19 mouse cellular contexts compared by ENCODE assay signal in genomic region chr10:42072131-42072530, GRCm38 (mm10). TPM values are rescaled to one million over a fixed set of nuclear protein-coding genes. Genes with fewer than 3 reads are reported as not detected.
DNase-seq lines count a peak whose midpoint lies in the region; ATAC-seq and TF ChIP-seq lines count a peak whose summit lies in the region.
"Had no signal": no experiment of that assay in that cellular context is flagged by ENCODE, and none has a peak within 500 bp of the region (broad histone marks: within the 10 kb centered on the region; RNA-seq: fewer than 3 reads in every experiment).

No protein-coding gene starts in this region.

- H3K27me3 ChIP-seq in forebrain, embryonic 12.5 days: 0 out of 2 replicates have a peak, but pooled peaks cover 6% of the 10 kb centered on the region
- no peaks in the 10 kb centered on the region for H3K27me3 ChIP-seq in forebrain, embryonic 14.5 days (replicated peaks; ENCODE audit: control insufficient read depth, insufficient read depth, low read length)
- H3K27me3 ChIP-seq in kidney, adult 2 months (replicated peaks; ENCODE audit: control insufficient read depth, insufficient read depth, low read length): no peaks in the 10 kb centered on the region
- H3K27me3 ChIP-seq in midbrain, embryonic 11.5 days (ENCODE audit: control insufficient read depth, insufficient read depth, low read length): no peaks in the 10 kb centered on the region
- H3K27me3 ChIP-seq in midbrain, embryonic 15.5 days (replicated peaks): no peaks in the 10 kb centered on the region
- no peaks in the 10 kb centered on the region for H3K27me3 ChIP-seq in intestine, embryonic 16.5 days (replicated peaks; ENCODE audit: control insufficient read depth, insufficient read depth, low read length)
- H3K27me3 ChIP-seq: embryonic facial prominence, embryonic 12.5 days; hindbrain, embryonic 13.5 days; neural tube, embryonic 12.5 days had no signal

- H3K4me3 ChIP-seq in forebrain, embryonic 12.5 days (replicated peaks): no peak overlapping the region
- H3K4me3 ChIP-seq in forebrain, embryonic 14.5 days (ENCODE audit: low read depth, low read length): no peak overlapping the region
- no peak overlapping the region for H3K4me3 ChIP-seq in kidney, adult 2 months (ENCODE audit: insufficient read depth, low read depth, low read length)
- no peak overlapping the region for H3K4me3 ChIP-seq in midbrain, embryonic 11.5 days (ENCODE audit: low read depth, low read length)
- no peak overlapping the region for H3K4me3 ChIP-seq in midbrain, embryonic 15.5 days
- H3K4me3 ChIP-seq in intestine, embryonic 16.5 days (ENCODE audit: low read length): no peak overlapping the region
- H3K4me3 ChIP-seq: embryonic facial prominence, embryonic 12.5 days; erythroblast, embryonic 14.5 days; hindbrain, embryonic 13.5 days; neural tube, embryonic 12.5 days had no signal

- no peak for DNase-seq in forebrain, embryonic 14.5 days (ENCODE audit: low spot score)
- peak; percentile 36 for DNase-seq in kidney, adult 2 months
- no peak for DNase-seq in kidney, postnatal 36 days
- DNase-seq in midbrain, embryonic 11.5 days (ENCODE audit: low spot score, missing footprints): peak; percentile 84
- DNase-seq: adrenal gland, adult 8-10 months; cerebellum, adult 9-11 months; kidney, adult 11 months; left cerebral cortex, postnatal 4 days; liver, postnatal 0 days; thymus, postnatal 36 days had no signal

- ATAC-seq in forebrain, embryonic 12.5 days (ENCODE audit: low FRiP score): no peak
- ATAC-seq in forebrain, embryonic 14.5 days: no peak
- no peak for ATAC-seq in midbrain, embryonic 11.5 days (ENCODE audit: low FRiP score)
- ATAC-seq in midbrain, embryonic 15.5 days (replicated peaks): no peak
- 0 out of 2 replicates have a peak, but pooled peaks have one; percentile 23 for ATAC-seq in intestine, embryonic 16.5 days
- no peak for ATAC-seq in CD4-positive, CD25-positive, alpha-beta regulatory T cell, adult 4 months

- no peak for TF ChIP-seq POLR2A in kidney, adult 2 months (IDR thresholded peaks at IDR 0.05; ENCODE audit: low read depth, low read length)

- H3K4me1 ChIP-seq in forebrain, embryonic 12.5 days: peaks cover 29% of the 10 kb centered on the region
- peaks cover 7% of the 10 kb centered on the region for H3K4me1 ChIP-seq in forebrain, embryonic 14.5 days (ENCODE audit: control insufficient read depth, insufficient read depth, low read length)
- H3K4me1 ChIP-seq in kidney, adult 2 months (ENCODE audit: control insufficient read depth, insufficient read depth, low read length): peaks cover 13% of the 10 kb centered on the region; the same call in 1 of the 2 replicates
- peaks cover 17% of the 10 kb centered on the region for H3K4me1 ChIP-seq in midbrain, embryonic 11.5 days (ENCODE audit: control insufficient read depth, insufficient read depth, low read length)
- H3K4me1 ChIP-seq in midbrain, embryonic 15.5 days: peaks cover 12% of the 10 kb centered on the region
- peaks cover 5% of the 10 kb centered on the region for H3K4me1 ChIP-seq in intestine, embryonic 16.5 days (ENCODE audit: control insufficient read depth, insufficient read depth, low read length)

- no peak overlapping the region for H3K9ac ChIP-seq in forebrain, embryonic 12.5 days
- no peak overlapping the region for H3K9ac ChIP-seq in forebrain, embryonic 14.5 days (ENCODE audit: low read length)
- H3K9ac ChIP-seq in midbrain, embryonic 11.5 days (ENCODE audit: low read length): no peak overlapping the region
- no peak overlapping the region for H3K9ac ChIP-seq in midbrain, embryonic 15.5 days
- H3K9ac ChIP-seq in intestine, embryonic 16.5 days (ENCODE audit: low read depth, low read length): no peak overlapping the region
- H3K9ac ChIP-seq: embryonic facial prominence, embryonic 12.5 days; hindbrain, embryonic 13.5 days; liver, postnatal 0 days; neural tube, embryonic 12.5 days had no signal

- no peak for TF ChIP-seq CTCF in kidney, adult 2 months (conservative IDR thresholded peaks at IDR 0.05; ENCODE audit: insufficient read depth, insufficient read length, low read depth, low read length)

- 42% methylated on average over 3 of the region's 3 CpGs for WGBS in forebrain, embryonic 12.5 days
- WGBS in forebrain, embryonic 14.5 days: 39% methylated on average over 3 of the region's 3 CpGs
- WGBS in kidney, adult 2 months: 52% methylated on average over 3 of the region's 3 CpGs
- WGBS in midbrain, embryonic 11.5 days: 37% methylated on average over 3 of the region's 3 CpGs
- 27% methylated on average over 3 of the region's 3 CpGs for WGBS in midbrain, embryonic 15.5 days
- 45% methylated on average over 3 of the region's 3 CpGs for WGBS in intestine, embryonic 16.5 days

- no peak overlapping the region for H3K27ac ChIP-seq in forebrain, embryonic 12.5 days
- no peak overlapping the region for H3K27ac ChIP-seq in forebrain, embryonic 14.5 days (ENCODE audit: low read depth, low read length)
- H3K27ac ChIP-seq in kidney, adult 2 months (ENCODE audit: insufficient read depth, low read depth, low read length): peak overlapping the region; percentile 37; the same call in 1 of the 2 replicates
- no peak overlapping the region for H3K27ac ChIP-seq in midbrain, embryonic 11.5 days (ENCODE audit: low read depth, low read length)
- no peak overlapping the region for H3K27ac ChIP-seq in midbrain, embryonic 15.5 days
- H3K27ac ChIP-seq in intestine, embryonic 16.5 days (ENCODE audit: low read length): no peak overlapping the region
- H3K27ac ChIP-seq: embryonic facial prominence, embryonic 12.5 days; neural tube, embryonic 12.5 days had no signal

- no peaks in the 10 kb centered on the region for H3K9me3 ChIP-seq in forebrain, embryonic 12.5 days
- no peaks in the 10 kb centered on the region for H3K9me3 ChIP-seq in forebrain, embryonic 14.5 days (replicated peaks; ENCODE audit: control insufficient read depth, low read length)
- H3K9me3 ChIP-seq in midbrain, embryonic 11.5 days (ENCODE audit: control insufficient read depth, low read length): no peaks in the 10 kb centered on the region
- H3K9me3 ChIP-seq in midbrain, embryonic 15.5 days: no peaks in the 10 kb centered on the region
- no peaks in the 10 kb centered on the region for H3K9me3 ChIP-seq in intestine, embryonic 16.5 days (ENCODE audit: control insufficient read depth, low read length)
- H3K9me3 ChIP-seq: embryonic facial prominence, embryonic 12.5 days; hindbrain, embryonic 13.5 days; neural tube, embryonic 12.5 days had no signal

- no peaks in the 10 kb centered on the region for H3K36me3 ChIP-seq in forebrain, embryonic 12.5 days (replicated peaks)
- no peaks in the 10 kb centered on the region for H3K36me3 ChIP-seq in forebrain, embryonic 14.5 days (ENCODE audit: control insufficient read depth, insufficient read depth, low read length)
- H3K36me3 ChIP-seq in kidney, adult 2 months (ENCODE audit: control insufficient read depth, insufficient read depth, low read length): no peaks in the 10 kb centered on the region
- no peaks in the 10 kb centered on the region for H3K36me3 ChIP-seq in midbrain, embryonic 11.5 days (ENCODE audit: control insufficient read depth, insufficient read depth, low read length)
- H3K36me3 ChIP-seq in midbrain, embryonic 15.5 days (replicated peaks): no peaks in the 10 kb centered on the region
- no peaks in the 10 kb centered on the region for H3K36me3 ChIP-seq in intestine, embryonic 16.5 days (ENCODE audit: control insufficient read depth, insufficient read depth, low read length)
- H3K36me3 ChIP-seq: embryonic facial prominence, embryonic 12.5 days; hindbrain, embryonic 13.5 days; neural tube, embryonic 12.5 days had no signal

- peak overlapping the region; percentile 32; the same call in 1 of the 2 replicates for H3K4me2 ChIP-seq in forebrain, embryonic 12.5 days
- H3K4me2 ChIP-seq in forebrain, embryonic 14.5 days (ENCODE audit: low read length): no peak overlapping the region
- H3K4me2 ChIP-seq in midbrain, embryonic 11.5 days: no peak overlapping the region
- H3K4me2 ChIP-seq in midbrain, embryonic 15.5 days: no peak overlapping the region
- H3K4me2 ChIP-seq in intestine, embryonic 16.5 days (ENCODE audit: low read depth, low read length): no peak overlapping the region
- H3K4me2 ChIP-seq: embryonic facial prominence, embryonic 12.5 days; neural tube, embryonic 12.5 days had no signal

RNA-seq across cellular contexts. Expression of gene Armc2, which starts 53.9 kb away (rescaled TPM):
- polyA plus RNA-seq in forebrain, embryonic 12.5 days (2016; fragmentation: Nextera tagmentation; extraction: Ambion mirVana): 3.6 and 4.6 TPM in 2 replicates
- polyA plus RNA-seq in forebrain, embryonic 14.5 days (2014; fragmentation: Nextera tagmentation; extraction: Ambion mirVana): 9.2 and 12.3 TPM in 2 replicates
- 0.24 and 0.50 TPM in 2 replicates for polyA plus RNA-seq in kidney, adult 2 months (2012; rRNA removed)
- 2.4 and 3.8 TPM in 2 replicates for polyA plus RNA-seq in midbrain, embryonic 11.5 days (2014; fragmentation: Nextera tagmentation; extraction: Ambion mirVana)
- polyA plus RNA-seq in midbrain, embryonic 15.5 days (2015; fragmentation: Nextera tagmentation; extraction: Ambion mirVana): 11.3 and 11.9 TPM in 2 replicates
- polyA plus RNA-seq in intestine, embryonic 16.5 days (2015; fragmentation: Nextera tagmentation; extraction: Ambion mirVana): 0.73 and 1.8 TPM in 2 replicates
- polyA plus RNA-seq in CD4-positive, CD25-positive, alpha-beta regulatory T cell, adult 4 months (2017; shearing (Covaris generic)): under 1 TPM; 0.48 to 0.56 TPM
- polyA plus RNA-seq: erythroblast, embryonic 14.5 days; liver, adult 2 months had no signal

Comparison
In these comparisons a context has a peak if more than half of its experiments do, and no peak if none do; other contexts are left out.
1. DNase-seq: peak in kidney, adult 2 months (single experiment) and midbrain, embryonic 11.5 days (single experiment); none in forebrain, embryonic 14.5 days (single experiment) and kidney, postnatal 36 days (0 of 2).